Mouse (Mus musculus) thymus, adult 2 months (tissue): ENCODE measurements around the gene Lamc2. TPM values are rescaled to one million over a fixed set of nuclear protein-coding genes. Genes with fewer than 3 reads are reported as not detected.

ENCODE experiments used
- DNase-seq: peaks from one replicate; pipeline ENCODE4 v3.0.0; 2021
- H3K27ac ChIP-seq: fragments of 200-500 bp; 2 replicates; pipeline ENCODE4 v1.5.1; 2012; ENCODE audit warnings: low read length, control low read depth; ENCODE audit not compliant: control insufficient read depth, insufficient read depth
- H3K27me3 ChIP-seq: fragments of 200-500 bp; 2 replicates; pipeline ENCODE4 v1.6.1; 2012; ENCODE audit warnings: mild to moderate bottlenecking, low read length, moderate library complexity, mixed read lengths; ENCODE audit not compliant: control insufficient read depth, insufficient read depth
- H3K36me3 ChIP-seq: fragments of 200-500 bp; 2 replicates; pipeline ENCODE4 v1.6.1; 2012; ENCODE audit warnings: mild to moderate bottlenecking, low read length, moderate library complexity; ENCODE audit not compliant: control insufficient read depth, insufficient read depth
- H3K4me1 ChIP-seq: fragments of 200-500 bp; replicated peaks from 2 replicates; pipeline ENCODE4 v1.6.1; 2012; ENCODE audit warnings: low read length; ENCODE audit not compliant: control insufficient read depth, insufficient read depth
- H3K4me3 ChIP-seq: fragments of 200-500 bp; 2 replicates; pipeline ENCODE4 v1.5.1; 2012; ENCODE audit warnings: mild to moderate bottlenecking, low read length, control low read depth, moderate library complexity; ENCODE audit not compliant: control insufficient read depth, insufficient read depth
- CTCF ChIP-seq: fragments of 200-500 bp; IDR thresholded peaks from 2 replicates; pipeline ENCODE4 v1.5.1; 2012; ENCODE audit warnings: mild to moderate bottlenecking, control low read depth, low read length, moderate library complexity, borderline replicate concordance; ENCODE audit not compliant: control insufficient read depth, poor library complexity, insufficient read depth; ENCODE audit errors: extremely low read depth
- POLR2A ChIP-seq: fragments of 200-500 bp; IDR thresholded peaks from 2 replicates; pipeline ENCODE4 v1.6.1; 2012; ENCODE audit warnings: mild to moderate bottlenecking, low read length, control low read depth, moderate library complexity; ENCODE audit not compliant: control insufficient read depth, poor library complexity, insufficient read depth; ENCODE audit errors: extremely low read depth
- WGBS: fragments of 180-500 bp; shearing (Covaris S2); methylation state at CpG from one replicate; pipeline ENCODE4 v1.1.7; 2018; 5-methylcytosine and 5-hydroxymethylcytosine counted together
- polyA plus RNA-seq: library from polyadenylated mRNA; depleted of rRNA; stranded (reverse); fragments of >200 nt; gene quantifications from 2 replicates; pipeline ENCODE4 v1.2.3, GENCODE M21; 2012; rRNA removed

Lamc2 gene
- polyA plus RNA-seq, 1 experiment, result 9.9 TPM

DNA sequence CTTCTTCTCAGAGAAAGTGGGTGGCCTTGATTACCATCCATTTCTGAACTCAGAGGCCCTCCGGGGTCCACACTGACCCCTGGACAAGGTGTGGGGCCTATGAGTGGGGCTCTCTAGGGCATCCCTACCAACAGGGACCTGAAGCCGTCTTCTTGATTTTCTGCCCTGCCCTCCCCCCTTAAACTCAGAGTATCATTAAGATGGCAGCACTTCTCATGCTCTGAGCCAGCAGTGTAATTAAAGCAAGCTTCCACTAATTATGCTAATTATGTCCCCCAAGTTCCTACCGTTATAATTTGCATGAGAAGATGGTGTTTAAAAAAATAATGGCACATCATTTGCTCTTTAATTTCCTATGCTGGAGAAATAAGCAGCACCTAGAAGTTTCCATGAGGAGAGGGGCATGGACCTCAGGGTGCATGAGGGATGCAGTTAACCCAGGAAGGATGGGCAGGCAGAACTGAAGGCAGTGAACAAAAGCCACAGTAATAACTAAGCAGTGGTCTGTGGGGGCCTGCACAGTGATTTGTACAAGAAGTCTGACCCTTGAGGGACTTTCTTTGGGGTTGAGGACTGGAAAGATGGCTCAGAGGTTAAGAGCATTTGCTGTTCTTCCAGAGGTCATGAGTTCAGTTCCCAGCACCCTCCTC, 111.0 kb downstream of the Lamc2 start:
- Histone ChIP-seq H3K27ac (no peak overlapping the region), H3K27me3 (no peaks in the 10 kb centered on the region), H3K4me3 (no peak overlapping the region), H3K36me3 (no peaks in the 10 kb centered on the region), H3K4me1 (no peaks in the 10 kb centered on the region)
- 90% methylated on average over 3 of the region's 3 CpGs for WGBS
- no peak for DNase-seq
- TF ChIP-seq CTCF, result no peak
- TF ChIP-seq POLR2A, result no peak

GRCm38 (mm10) chr1:153073441-153073840, 112.8 kb downstream of the Lamc2 start:
- H3K27me3 ChIP-seq, result no peaks in the 10 kb centered on the region

More at GRCm38 (mm10) chr1:153073441-153073840, 112.8 kb downstream of the Lamc2 start:
- Histone ChIP-seq H3K4me1 (no peaks in the 10 kb centered on the region), H3K27ac (no peak overlapping the region), H3K4me3 (no peak overlapping the region), H3K36me3 (no peaks in the 10 kb centered on the region)
- WGBS, result 58% methylated on average over 9 of the region's 9 CpGs
- TF ChIP-seq CTCF, result no peak
- no peak for TF ChIP-seq POLR2A
- no peak for DNase-seq

Other genes starting within 250 kb of the Lamc2 start
- gene Nmnat2, start 231.5 kb downstream of the Lamc2 start, polyA plus RNA-seq, result 0.66 and 1.1 TPM in 2 replicates
- gene Lamc1, start 146.3 kb upstream of the Lamc2 start, polyA plus RNA-seq, result 30.3 and 30.5 TPM in 2 replicates
- gene Shcbp1l, start 238.7 kb upstream of the Lamc2 start, polyA plus RNA-seq, result 0.94 and 1.1 TPM in 2 replicates